Mouse (Mus musculus) liver, adult 2 months (tissue): Measurements from ENCODE around the gene Inca1. TPM values are rescaled to one million over a fixed set of nuclear protein-coding genes. Genes with fewer than 3 reads are reported as not detected.

Source experiments
- DNase-seq: peaks from one replicate; pipeline ENCODE4 v3.0.0-alpha.2; 2011; ENCODE audit warnings: low read depth, low spot score; ENCODE audit errors: extremely low read depth
- H3K27ac ChIP-seq: fragments of 200-500 bp; replicated peaks from 2 replicates; pipeline ENCODE4 v1.5.1; 2012; ENCODE audit warnings: low read depth, mild to moderate bottlenecking, control low read depth, inconsistent platforms, low read length; ENCODE audit not compliant: insufficient read depth
- H3K27me3 ChIP-seq: fragments of 200-500 bp; 2 replicates; pipeline ENCODE4 v1.6.1; 2012; ENCODE audit warnings: mild to moderate bottlenecking, moderate library complexity, low read length, inconsistent platforms; ENCODE audit not compliant: control insufficient read depth, insufficient read depth
- H3K36me3 ChIP-seq: fragments of 200-500 bp; 2 replicates; pipeline ENCODE4 v1.6.1; 2012; ENCODE audit warnings: low read length, inconsistent platforms; ENCODE audit not compliant: control insufficient read depth, insufficient read depth
- H3K4me1 ChIP-seq: fragments of 200-500 bp; 2 replicates; pipeline ENCODE4 v1.6.1; 2011; ENCODE audit warnings: low read length; ENCODE audit not compliant: control insufficient read depth, insufficient read depth
- H3K4me3 ChIP-seq: fragments of 200-500 bp; 2 replicates; pipeline ENCODE4 v1.5.1; 2011; ENCODE audit warnings: low read depth, mild to moderate bottlenecking, control low read depth, low read length, moderate library complexity; ENCODE audit not compliant: insufficient read depth
- H3K79me2 ChIP-seq: fragments of 200-500 bp; 2 replicates; pipeline ENCODE4 v1.6.1; 2012; ENCODE audit warnings: inconsistent platforms, mild to moderate bottlenecking, low read length, moderate library complexity; ENCODE audit not compliant: control insufficient read depth, insufficient read depth
- H3K9ac ChIP-seq: fragments of 200-500 bp; 2 replicates; pipeline ENCODE4 v1.6.1; 2012; ENCODE audit warnings: low read depth, mild to moderate bottlenecking, control low read depth, inconsistent platforms, low read length
- CTCF ChIP-seq: fragments of 200-500 bp; IDR thresholded peaks from 2 replicates; pipeline ENCODE4 v1.5.1; 2011; ENCODE audit warnings: low read depth, low read length, control low read depth
- POLR2A ChIP-seq: fragments of 200-500 bp; IDR thresholded peaks from 2 replicates; pipeline ENCODE4 v1.6.1; 2011; ENCODE audit warnings: low read length, control low read depth; ENCODE audit not compliant: insufficient read depth; ENCODE audit errors: extremely low read depth
- WGBS: fragments of 180-500 bp; shearing (Covaris S2); methylation state at CpG from one replicate; pipeline ENCODE4 v1.1.7; 2018; 5-methylcytosine and 5-hydroxymethylcytosine counted together
- polyA plus RNA-seq: library from polyadenylated mRNA; depleted of rRNA; stranded (reverse); fragments of >200 nt; gene quantifications from 2 replicates; pipeline ENCODE4 v1.2.3, GENCODE M21; 2012
- total RNA-seq: library from RNA; depleted of rRNA; stranded (reverse); fragments of >200 nt; gene quantifications from 2 replicates; pipeline ENCODE4 v1.2.3, GENCODE M21; 2014

Inca1 gene
- total and polyA plus RNA-seq, 2 experiments: 18.4 to 29.9 TPM

GRCm38 (mm10) chr11:70726585-70726984, 26.6 kb upstream of the Inca1 start:
- Histone ChIP-seq H3K36me3 (peaks cover 44% of the 10 kb centered on the region), H3K79me2 (no peaks in the 10 kb centered on the region), H3K4me3 (no peak overlapping the region), H3K9ac (no peak overlapping the region), H3K27ac (no peak overlapping the region), H3K4me1 (peaks cover 12% of the 10 kb centered on the region), H3K27me3 (no peaks in the 10 kb centered on the region)
- 93% methylated on average over 2 of the region's 2 CpGs for WGBS
- TF ChIP-seq POLR2A (no peak), CTCF (no peak)
- no peak for DNase-seq

- H3K9ac ChIP-seq: no peak overlapping the region
- H3K27ac ChIP-seq: no peak overlapping the region
- no peak for DNase-seq
- H3K4me1 ChIP-seq: peaks cover 3% of the 10 kb centered on the region
- WGBS: 96% methylated on average over 9 of the region's 9 CpGs
- no peak overlapping the region for H3K4me3 ChIP-seq
- no peaks in the 10 kb centered on the region for H3K27me3 ChIP-seq
- H3K36me3 ChIP-seq: peaks cover 52% of the 10 kb centered on the region
- TF ChIP-seq POLR2A: no peak
- H3K79me2 ChIP-seq: no peaks in the 10 kb centered on the region
Observed at GRCm38 (mm10) chr11:70724706-70725105, 24.8 kb upstream of the Inca1 start.

GRCm38 (mm10) chr11:70721072-70721471, 21.1 kb upstream of the Inca1 start:
- WGBS: 89% methylated on average over 3 of the region's 3 CpGs
- TF ChIP-seq CTCF (no peak), POLR2A (no peak)

GRCm38 (mm10) chr11:70720567-70720966, 20.6 kb upstream of the Inca1 start:
- Histone ChIP-seq H3K36me3 (peaks cover 46% of the 10 kb centered on the region), H3K4me1 (no peaks in the 10 kb centered on the region), H3K27ac (no peak overlapping the region), H3K27me3 (no peaks in the 10 kb centered on the region), H3K4me3 (no peak overlapping the region), H3K9ac (no peak overlapping the region), H3K79me2 (peaks cover 7% of the 10 kb centered on the region; the same call in 1 of the 2 replicates)
- no peak for TF ChIP-seq CTCF
- TF ChIP-seq POLR2A: no peak
- WGBS: 77% methylated on average over 3 of the region's 3 CpGs
- DNase-seq: peak; percentile 38

More at GRCm38 (mm10) chr11:70721072-70721471, 21.1 kb upstream of the Inca1 start:
- H3K4me3 ChIP-seq: no peak overlapping the region
- no peak overlapping the region for H3K9ac ChIP-seq
- no peaks in the 10 kb centered on the region for H3K4me1 ChIP-seq
- DNase-seq: no peak
- H3K79me2 ChIP-seq: peaks cover 7% of the 10 kb centered on the region; the same call in 1 of the 2 replicates
- no peaks in the 10 kb centered on the region for H3K27me3 ChIP-seq
- H3K36me3 ChIP-seq: peaks cover 50% of the 10 kb centered on the region
- H3K27ac ChIP-seq: no peak overlapping the region

- Histone ChIP-seq H3K9ac (no peak overlapping the region), H3K27ac (no peak overlapping the region), H3K36me3 (peaks cover 40% of the 10 kb centered on the region), H3K4me3 (no peak overlapping the region), H3K27me3 (no peaks in the 10 kb centered on the region), H3K79me2 (peaks cover 12% of the 10 kb centered on the region; the same call in 1 of the 2 replicates), H3K4me1 (no peaks in the 10 kb centered on the region)
- TF ChIP-seq POLR2A (no peak), CTCF (no peak)
- 80% methylated on average over 5 of the region's 5 CpGs for WGBS
- DNase-seq: no peak
Observed at GRCm38 (mm10) chr11:70718481-70718880, 18.5 kb upstream of the Inca1 start.

- Histone ChIP-seq H3K36me3 (peaks cover 44% of the 10 kb centered on the region), H3K4me1 (peaks cover 10% of the 10 kb centered on the region), H3K79me2 (peaks cover 12% of the 10 kb centered on the region; the same call in 1 of the 2 replicates), H3K27ac (no peak overlapping the region), H3K27me3 (no peaks in the 10 kb centered on the region), H3K4me3 (no peak overlapping the region), H3K9ac (no peak overlapping the region)
- 86% methylated on average over 6 of the region's 6 CpGs for WGBS
- TF ChIP-seq CTCF (no peak), POLR2A (no peak)
- DNase-seq: no peak
Observed at GRCm38 (mm10) chr11:70715832-70716231, 15.9 kb upstream of the Inca1 start.
